Mouse (Mus musculus) lung, postnatal 10 days (tissue): ENCODE measurements around the gene Vgll4.

Experiments used
- DNase-seq: peaks from one replicate; pipeline ENCODE4 v3.0.0; 2021

The Vgll4 gene

DNA sequence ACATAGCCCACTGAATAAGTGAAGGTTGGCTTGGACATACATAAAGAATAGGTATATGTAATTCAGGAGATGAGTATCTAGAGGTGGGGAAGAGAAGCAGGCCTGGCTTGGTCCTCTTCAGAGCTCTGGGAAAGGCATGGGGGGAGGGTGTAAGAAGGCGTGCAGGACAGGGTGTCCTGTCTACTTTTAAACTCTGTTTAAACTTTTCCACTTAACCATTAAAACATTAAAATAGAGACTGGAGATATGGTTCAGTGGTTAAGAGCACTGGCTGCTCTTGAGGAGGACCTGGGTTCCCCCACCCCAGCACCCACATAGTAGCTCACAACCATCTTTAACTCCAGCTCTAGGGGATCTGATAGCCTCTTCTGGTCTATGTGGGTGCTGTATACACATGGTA is 3.2 kb upstream of the Vgll4 start:
- no peak for DNase-seq

DNA sequence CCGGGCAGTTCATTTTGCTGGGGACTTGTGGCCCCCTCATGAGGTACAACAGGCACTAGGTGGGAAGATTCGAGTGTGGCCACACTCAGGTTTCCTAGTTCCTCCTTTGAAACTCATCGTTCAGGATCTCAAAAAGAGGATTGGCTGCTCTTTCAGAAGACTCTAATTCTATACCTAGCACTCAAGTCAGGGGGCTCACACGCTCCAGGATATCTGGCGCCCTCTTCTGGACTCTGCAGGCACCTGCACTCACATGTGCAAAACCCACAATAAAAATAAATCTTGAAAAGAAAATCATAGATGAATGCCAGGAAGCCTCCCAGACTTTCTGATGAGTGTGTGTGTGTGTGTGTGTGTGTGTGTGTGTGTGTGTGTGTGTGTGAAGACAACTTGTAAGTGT is 1.1 kb upstream of the Vgll4 start:
- DNase-seq: no peak

DNA sequence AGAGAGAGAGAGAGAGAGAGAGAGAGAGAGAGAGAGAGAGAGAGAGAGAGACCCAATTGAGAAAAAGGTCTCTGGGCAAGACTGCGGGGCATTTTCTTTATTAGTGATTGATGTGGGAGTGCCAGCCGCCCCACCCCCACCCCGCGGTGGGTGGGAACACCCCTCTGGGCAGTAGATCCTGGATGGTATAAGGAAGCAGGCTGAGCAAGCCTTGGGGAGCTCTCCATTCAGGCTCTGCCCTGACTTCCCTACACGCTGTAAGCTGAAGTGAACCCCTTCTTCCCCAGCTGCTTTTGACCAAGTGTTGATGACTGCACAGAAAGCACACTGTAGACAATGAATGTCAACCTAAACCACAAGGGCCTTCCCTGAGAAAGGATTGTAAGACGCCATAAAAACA is 592 bp upstream of the Vgll4 start:
- no peak for DNase-seq

DNA sequence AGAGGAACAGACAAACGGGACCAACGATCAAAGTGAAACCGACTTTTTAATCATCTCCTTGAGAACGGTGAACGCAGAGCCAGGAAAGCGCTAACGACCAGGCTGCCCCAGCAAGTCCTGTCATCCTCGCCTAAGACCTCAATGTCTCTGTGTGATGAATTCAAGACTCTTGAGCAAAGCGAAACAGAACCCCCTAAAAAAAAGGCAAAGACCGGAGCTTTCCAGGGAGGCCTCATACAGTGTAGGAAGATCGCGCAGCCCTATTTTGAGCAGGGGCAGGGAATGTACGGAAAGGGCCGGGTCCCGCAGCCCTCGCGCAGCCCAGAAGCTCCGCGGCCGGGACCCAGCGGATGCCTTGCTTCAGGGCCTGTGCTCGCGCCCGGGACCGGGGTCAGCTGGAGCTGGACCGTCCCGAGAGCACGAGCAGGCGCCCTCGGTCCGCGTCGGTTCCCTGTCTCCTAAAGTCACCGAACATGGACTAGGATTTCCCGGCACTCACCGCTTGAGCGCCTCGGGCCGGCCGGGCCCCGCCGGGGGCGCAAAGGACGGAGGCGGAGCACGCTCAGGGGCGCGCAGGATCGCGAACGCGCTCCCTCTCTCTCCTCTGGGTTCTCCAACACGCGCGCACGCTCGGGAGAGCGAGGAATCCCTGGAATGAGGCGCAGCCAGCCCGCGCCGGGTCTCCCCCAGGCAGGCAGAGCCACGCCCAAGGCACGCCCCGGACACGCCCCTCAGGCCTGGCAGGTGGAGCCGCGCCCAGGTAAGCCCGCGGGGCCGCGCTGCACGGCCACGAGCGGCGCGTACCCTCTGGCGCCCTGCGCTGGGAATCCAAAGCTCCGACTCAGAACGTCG is 1.2 kb downstream of the Vgll4 start:
- peak; percentile 92 for DNase-seq

DNA sequence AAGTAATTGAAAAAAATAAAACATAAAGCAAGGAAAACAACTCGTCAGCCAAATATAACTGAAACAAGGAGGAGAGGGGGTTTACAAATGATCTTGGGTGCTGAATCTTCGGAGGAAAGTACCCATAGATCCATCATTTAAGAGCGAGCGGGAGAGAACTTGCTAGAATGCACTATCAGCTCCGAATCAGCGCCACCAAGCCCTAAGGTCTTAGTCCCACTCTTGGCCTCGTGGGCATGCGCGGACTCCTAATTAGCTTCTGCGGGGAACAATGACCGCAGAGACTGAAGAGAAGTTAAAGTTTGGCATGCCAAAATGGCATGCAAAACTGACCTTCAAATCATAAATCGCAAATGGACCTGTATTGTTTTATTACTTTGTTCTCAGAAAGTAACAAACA is 2.2 kb downstream of the Vgll4 start:
- no peak for DNase-seq

DNA sequence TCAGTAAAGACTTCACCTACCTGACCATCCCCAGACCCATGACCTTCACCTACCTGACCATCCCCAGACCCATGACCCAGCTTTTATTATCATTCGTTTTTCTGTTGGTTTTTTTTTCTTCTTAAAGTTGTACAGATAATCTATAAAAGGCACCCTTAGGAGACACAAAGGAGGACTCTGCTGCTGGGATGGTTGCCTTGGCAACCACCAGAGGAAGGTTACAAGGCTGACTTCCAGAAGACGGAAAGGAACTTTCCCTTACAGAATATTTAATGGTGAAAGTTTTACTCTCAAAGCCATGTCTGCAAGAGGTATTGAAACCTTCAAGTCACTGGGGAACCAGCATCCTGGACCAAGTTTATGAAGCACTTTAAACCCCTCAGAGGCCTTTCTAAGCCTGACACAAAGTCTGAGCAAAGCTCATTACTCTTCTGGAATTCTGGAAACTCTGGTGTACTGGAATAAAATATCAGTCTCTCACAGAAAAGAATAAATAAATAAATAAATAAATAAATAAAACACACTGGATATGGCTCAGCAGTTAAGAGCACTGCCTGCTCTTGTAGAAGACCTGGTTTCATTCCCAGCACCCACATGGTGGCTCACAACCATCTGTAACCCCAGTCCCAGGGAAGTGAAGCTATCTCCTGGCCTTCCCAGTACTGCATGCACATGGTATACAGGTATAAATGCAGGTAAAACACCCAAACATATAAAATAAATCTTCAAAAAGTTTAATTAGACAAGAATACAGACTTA is 3.2 kb downstream of the Vgll4 start:
- DNase-seq: no peak

DNA sequence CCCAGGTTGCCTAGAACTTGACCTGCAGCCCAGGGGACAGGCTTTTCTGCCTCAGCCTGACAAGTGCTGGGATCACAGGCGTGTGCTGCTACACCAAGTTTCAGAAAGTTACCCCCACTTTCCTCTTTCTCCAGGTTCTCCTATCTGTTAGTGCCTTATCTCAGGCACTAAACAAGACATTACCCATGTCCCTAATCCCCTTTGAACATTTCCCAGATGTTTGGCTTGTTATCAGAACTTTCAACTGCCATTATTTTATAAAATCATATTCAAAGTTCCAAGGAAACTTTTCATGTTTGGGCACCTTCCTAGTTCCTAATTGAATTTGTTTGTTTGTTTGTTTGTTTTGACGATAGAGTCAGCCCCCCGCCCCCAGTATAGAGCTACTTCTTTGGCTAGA is 4.0 kb downstream of the Vgll4 start:
- DNase-seq: no peak

DNA sequence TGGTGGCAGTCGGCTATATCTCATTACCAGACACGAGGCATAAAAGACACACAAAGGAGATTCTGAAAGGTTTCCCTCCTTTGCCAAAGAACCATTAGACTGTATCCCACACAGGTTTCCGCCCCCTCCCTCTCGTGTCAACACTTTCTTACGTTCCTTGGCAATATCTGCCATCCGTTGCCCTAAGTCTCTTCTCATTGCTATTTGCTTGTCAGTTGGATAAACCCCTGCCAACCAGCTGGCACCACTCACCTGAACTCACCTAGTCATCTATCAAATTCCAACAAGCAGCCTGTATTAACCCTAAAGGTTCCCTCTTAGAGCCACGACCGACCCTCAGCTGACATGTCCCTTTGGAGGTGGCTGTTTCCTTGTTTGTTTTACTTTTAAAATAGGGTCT is 4.4 kb downstream of the Vgll4 start:
- no peak for DNase-seq

DNA sequence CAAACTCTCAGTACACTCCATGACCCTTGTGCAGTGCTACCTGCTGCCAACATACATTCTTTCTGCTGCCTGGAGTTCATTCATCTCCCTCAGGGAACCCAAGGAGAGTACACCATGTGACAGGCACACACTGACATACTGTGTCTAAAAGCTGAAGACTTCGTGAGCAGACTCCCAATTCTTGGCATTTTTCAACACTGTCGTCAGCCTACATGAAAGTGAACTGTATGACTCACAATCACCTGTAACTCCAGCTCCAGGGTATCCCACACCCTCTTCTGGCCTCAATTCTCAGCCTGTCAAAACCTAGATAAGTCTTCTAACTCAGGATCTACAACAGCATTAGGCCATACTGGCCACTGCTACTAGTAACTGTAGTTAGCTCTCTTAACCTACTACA is 5.6 kb downstream of the Vgll4 start:
- no peak for DNase-seq

DNA sequence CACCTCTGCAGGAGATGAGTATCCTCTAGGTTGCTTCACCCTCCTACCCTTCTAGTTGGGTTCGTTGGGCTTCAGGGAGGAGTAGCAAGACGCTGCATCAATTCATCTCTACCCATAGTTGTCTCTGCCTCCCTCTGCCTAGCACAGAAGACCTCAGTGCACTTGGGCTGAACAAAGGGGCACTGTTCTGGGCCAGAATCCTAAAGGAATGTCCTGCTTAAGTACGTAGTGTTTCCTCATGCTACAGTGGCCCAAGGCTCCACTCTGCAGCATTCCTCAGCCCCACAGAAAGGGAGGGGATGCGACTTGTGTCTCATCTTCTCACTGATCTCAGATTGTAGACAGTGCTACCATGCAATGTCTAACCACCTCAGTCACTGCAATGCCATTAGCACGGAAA is 6.2 kb downstream of the Vgll4 start:
- DNase-seq: no peak

DNA sequence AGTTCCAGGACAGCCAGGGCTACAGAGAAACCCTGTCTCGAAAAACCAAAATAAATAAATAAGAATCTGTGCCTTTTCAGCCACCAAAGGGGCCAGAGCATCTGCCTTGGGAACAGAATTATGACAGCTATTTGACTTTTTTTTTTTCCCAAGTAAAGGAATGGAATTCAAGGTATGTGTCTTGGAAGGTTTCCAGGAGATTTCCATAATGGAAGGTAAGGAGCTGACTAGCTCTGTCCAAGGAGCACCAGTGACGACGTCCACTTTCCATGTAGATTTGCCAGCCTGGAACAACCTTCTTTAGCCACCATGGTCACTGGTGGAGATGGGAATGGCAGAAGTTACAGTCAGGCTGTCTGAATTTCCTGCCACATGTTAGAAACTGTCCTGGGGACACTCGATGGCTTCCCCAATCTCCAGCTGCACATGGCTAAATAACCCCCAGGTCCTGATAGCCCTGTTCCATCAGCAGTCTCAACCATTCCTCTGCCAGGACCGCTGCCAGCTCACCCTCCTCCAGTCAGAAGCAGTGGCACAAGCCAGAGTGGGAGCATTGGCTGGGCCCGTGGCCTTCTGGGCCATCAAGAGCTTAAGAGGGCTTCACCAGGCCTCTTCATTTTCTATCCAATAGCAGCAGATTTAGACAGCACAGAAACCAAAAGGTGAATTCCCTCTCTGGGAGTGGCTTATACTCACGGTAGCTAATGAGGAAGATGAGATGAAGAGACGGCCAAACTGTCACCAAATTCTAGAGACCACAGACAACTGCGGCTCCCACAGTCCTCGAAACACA is 8.3 kb downstream of the Vgll4 start:
- peak; percentile 31 for DNase-seq

DNA sequence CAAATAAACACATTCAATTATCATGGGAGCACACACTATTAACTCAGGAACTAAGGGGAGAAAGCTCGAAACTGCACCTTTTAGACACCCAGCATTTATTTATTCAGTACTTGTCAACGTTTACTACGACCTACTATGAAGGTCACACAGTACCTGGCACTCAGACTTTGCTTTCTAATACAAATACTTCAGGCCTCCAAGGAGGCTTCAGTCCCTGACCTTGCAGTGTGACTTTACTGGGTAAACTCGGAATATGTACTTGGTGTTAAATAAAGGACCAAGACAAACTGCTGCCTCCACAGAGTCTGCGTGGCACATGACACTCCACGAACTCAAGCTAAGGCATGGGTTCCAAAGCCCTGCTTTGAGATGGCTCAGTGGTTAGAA is 10.8 kb downstream of the Vgll4 start:
- DNase-seq: no peak

DNA sequence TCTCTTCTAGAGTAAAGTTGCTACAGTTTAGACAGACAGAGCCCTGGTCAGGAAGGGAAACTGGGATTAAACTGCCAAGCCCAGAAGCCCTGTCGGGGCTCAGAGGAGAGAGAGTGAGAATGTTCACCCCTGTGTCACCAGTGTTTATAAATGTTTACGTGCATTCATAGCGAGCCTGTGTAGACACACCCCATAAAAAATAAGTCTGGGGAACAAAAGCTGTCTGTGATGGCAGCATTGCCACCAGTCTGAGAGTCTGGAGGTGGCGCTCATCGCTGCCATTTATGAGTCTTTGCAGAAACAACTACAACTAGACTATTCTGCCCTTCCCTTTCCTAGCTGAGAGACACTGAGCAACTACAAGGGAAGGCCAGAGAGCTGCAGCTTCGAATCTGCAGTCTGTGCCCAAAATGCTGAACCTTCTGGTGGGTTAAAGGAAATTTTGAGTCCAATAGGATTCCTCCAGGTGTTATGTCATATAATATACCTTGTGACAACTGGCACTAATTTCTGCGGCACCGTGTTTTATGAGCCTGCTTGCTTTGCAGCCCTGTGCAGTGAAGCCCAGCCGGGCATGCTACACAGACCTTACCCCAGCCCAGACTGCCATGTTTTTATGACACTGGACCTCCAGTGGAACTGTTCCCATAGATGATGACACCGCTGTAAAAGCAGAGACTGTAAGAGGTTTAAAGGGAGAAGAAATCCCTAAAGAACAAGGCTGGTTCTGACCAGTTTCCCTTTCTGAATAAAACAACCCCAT is 11.4 kb downstream of the Vgll4 start:
- no peak for DNase-seq

DNA sequence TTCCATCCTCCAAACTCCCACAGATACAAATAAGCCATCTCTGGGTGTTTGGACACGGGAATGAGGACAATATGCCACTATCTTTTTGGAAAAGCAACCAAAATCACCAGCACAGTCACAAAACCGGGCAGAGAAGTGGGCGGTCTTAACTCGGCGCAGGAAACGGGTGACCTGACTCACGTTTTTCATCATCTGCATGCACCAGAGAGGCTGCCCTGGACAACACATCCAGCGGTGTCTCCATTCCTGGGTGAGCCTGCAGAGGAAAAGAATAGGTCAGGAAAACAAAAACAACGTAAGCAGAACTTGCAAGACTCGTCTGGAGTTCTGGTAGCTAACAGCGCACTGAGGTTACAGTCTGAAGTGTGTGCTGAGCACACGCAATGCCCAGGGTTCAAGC is 12.0 kb downstream of the Vgll4 start:
- DNase-seq: no peak

DNA sequence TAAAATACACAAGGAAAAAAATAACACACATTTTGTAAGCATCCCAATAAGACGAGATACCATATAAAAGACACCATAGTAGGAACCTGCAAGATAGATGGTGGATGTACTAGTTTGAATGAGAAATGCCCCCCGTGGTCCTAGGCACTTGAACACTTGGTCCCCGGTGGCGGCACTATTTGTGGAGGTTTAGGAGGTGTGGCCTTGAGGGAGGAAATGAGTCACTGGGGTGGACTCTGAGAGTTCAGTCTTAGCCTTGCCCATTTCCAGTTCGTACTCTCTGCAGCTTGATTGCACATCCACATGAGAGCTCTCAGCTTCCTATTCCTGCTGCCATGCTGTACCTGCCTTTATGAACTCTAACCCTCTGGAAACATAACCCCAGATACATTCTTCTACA is 15.3 kb downstream of the Vgll4 start:
- no peak for DNase-seq

DNA sequence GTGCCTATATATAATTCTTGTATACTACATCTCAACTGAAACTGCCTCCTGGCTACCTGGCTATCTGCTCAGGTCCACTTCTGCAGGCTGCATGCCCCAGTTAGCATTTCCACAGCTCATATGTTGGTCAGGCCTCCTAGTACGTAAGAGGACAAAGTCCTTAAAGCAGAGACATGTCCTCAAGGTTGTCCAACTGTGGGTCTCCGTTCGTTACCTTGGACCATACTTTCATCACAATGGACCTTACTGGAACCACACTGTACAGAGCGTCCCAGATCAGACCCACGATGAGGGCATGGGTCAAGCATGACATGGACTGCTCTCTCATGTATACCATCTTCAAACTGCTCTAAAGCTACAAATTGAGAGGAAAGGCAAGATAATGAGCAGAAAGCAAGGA is 16.2 kb downstream of the Vgll4 start:
- no peak for DNase-seq

DNA sequence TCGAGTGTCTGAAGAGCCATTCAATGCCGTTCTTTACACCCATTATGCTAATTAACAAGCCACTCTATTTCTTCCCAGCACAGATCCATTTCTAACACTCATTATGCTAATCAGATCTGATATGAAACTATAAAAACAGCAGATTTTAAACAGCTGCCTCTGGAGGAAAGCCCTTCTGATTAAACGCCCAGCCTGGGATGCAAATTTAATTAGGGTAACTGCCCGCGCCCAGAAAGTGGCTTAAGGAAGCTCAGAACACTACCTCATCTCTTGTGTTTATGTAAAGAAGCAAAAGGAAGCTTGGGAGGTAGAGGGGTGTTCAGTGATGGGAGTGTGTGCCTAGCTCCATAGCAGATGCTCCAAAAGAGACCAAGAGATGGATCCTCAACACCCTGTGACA is 17.4 kb downstream of the Vgll4 start:
- no peak for DNase-seq

DNA sequence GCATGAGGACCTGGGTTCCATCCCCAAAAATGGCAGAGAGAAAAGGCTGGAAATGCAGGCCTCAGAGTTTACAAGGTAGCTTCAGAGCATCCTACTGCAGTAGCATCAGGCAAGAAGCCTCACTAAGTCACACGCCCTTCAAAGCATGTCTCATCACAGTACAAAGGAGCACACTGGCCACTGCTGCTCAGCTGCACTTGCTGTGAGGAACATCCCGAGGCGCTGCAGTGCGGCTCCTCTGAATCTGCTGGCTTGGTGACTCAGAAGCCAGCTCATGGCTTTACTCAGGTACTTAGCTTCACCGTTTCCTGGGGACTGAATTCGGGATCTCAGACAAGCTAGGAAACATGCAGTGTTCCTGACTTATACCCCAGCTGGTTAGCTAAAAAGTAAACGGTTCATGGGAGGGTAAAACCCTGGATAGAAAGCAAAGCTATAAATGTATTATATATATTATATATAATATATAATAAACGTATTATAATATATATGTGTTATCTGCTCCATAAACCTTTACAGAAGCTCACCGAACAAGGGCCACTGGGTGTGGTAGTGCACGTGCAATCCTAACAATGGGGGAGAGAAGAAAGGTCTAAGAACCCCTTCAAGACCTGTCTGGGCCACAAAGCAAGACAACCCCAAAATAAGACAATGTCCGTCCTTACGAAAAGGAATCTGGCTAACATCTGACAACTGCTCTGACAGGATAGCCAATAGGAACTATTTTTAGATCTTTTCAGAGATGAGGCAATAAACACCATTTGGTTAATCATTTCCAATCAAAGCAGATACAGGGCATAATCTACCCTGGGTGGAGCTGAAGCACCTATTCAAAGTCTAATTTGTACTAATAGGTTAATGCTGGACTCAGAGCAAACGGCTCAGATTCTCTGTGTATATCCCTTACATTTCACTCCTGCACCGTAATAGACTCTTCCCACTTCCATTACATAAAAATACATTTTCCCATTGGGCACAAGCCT is 25.0 kb downstream of the Vgll4 start:
- DNase-seq: no peak

DNA sequence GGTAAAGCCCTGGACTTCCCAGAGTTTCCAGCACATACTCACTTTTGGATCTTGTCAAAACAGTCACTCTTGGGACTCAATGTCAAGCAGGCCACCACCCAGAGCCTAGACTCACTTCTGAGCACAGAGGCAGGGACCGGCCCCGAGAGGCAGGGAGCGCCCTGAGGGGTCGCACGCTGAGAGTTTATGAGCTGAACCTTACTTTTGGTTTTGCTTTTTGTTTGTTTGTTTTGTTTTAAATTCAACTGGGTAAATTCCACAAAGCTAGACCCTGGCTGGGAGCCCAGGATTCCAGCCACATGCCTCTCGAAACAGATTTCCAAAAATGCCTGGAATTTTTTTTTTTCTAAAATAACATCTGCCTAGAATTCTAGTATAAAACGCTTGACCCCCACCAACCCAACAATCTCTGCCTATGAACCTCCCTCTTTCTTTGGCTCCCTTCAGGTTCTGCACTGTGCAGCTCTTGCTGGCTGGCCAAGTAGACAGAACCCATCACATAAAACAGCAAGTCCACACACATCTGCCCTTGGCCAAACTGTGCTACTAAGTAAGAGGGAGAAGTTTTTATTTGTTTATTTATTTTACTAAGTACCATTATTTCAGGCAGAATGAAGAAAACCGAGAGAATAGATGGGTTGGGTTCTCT is 28.5 kb downstream of the Vgll4 start:
- peak; percentile 65 for DNase-seq

DNA sequence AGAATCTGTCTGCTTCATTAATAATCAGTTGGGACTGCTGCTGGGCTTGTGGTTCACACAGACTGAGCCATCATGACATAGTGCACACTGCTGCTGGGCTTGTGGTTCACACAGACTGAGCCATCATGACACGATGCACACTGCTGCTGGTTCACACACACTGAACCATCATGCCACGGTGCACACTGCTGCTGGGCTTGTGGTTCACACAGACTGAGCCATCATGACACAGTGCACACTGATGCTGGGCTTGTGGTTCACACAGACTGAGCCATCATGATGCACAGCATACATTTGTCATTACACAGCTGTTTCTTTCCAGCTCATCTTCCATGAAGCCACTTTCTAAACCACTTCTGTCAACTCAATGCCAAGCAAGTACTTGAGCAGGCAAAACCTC is 30.1 kb downstream of the Vgll4 start:
- DNase-seq: no peak

DNA sequence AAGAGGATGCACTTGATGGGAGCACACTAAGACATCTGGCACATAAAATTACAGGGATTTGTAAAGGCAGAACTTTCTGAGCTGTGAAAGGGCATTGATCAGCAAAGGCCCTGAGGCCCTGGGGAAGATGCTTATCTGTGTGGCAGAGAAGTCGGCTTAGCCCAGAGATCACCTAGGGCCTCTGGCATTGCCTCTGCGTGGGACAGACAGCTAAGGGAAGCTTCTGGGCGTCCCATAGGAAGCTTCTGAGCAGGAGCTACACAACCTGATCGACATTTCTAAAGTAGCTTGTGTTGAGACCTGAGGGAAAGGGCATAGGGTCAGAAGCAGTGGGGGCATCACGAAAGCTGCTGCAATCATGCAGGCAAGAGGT is 32.9 kb downstream of the Vgll4 start:
- DNase-seq: no peak
